Mouse (Mus musculus): ENCODE measurements at regions not wholly inside any gene's neighbourhood (a gene's known extent, or its start where the extent isn't known, plus 50 kb on each side); places are given as distances from the start of the nearest gene placed in this dataset.

DNA sequence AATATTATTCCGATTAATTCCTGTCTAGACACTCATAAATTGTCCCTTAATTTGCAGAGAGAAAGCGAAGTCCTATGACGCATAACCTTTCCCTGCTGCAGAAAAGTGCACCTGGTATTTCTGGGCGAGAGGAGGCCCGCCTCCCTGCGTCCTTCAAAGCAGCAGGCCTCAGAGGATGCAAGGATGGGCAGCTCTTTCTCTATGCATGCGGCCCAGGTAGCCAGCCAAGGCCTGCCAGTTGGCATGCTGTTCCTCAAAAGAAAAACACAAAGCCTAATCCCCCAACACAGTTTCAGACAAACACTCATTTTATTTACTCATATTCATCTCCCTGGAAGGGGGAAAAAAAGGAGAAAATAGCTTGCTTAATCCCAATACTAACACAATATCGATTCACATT, 308.2 kb downstream of the Gm10295 start:
- TF ChIP-seq POLR2A (IDR thresholded peaks at IDR 0.05; ENCODE audit: low read depth, low read length) (no peak), CTCF (IDR thresholded peaks at IDR 0.05; ENCODE audit: borderline replicate concordance, insufficient read depth, low read length) (no peak)

Data from embryonic fibroblast, embryonic 13.5 days (primary cell).